Mouse (Mus musculus): ENCODE data around the gene Lpin2.

The Lpin2 gene

GRCm38 (mm10) chr17:71177336-71177735, 5.0 kb upstream of the Lpin2 start:
- DNase-seq = no peak

DNA sequence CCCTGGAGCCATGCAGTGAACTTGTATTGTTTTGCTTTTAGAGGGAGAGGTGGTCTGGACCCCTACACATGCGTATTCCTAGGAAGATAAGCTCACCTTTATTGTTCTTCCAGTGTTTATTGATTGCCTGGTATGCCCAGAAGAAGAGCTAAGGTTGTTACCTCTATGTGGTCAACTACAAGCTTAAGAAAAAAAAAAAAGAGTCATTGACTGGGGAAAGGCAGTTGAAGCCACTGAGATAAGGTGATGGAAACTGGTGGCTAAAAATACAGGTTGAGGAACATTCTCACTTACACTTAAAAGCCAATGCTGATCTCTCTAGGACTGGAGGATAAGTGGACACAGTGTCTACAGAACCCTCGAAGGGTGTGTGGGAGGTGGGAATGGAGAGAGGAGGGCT, 4.4 kb upstream of the Lpin2 start:
- no peak for DNase-seq

GRCm38 (mm10) chr17:71178530-71179181, 3.7 kb upstream of the Lpin2 start:
- DNase-seq = no peak

DNA sequence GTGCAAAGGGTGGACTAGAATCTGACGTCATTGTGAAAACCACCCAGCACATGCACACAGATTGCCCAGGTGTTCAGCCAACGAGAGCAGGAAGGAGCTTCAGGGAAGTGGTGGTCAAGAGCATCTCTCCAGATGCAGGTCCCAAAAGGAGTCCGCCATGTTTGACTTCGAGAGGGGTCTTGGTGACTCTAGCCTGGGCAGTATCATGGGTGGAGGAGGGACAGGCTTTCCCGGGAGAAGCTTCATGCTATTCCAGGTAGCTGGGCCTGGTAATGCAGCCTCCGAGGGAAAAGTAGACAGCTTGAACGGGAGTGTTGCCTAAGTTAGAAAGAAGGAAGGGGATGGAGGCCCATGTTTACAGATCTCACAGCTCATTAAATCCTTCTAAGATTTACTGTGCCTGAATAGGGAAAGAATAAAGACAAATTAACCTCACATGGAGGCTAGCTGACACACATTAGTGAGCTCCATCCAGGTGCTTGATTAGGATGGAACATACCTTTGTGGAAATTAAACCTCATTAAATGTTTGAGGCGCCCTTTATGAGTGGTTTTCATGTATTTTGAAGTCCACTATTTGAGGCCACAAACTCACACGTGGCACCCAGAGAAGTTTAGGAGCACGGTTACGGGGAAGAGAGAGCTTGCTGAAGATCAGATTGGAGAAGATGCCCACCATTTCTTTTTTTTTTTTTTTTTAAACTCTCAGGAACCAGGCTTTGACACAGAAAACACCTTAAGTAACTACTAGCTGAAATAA, 2.6 kb upstream of the Lpin2 start:
- no peak for DNase-seq

- DNase-seq = no peak
These were observed 1.8 kb upstream of the Lpin2 start for GRCm38 (mm10) chr17:71180601-71181000.

DNA sequence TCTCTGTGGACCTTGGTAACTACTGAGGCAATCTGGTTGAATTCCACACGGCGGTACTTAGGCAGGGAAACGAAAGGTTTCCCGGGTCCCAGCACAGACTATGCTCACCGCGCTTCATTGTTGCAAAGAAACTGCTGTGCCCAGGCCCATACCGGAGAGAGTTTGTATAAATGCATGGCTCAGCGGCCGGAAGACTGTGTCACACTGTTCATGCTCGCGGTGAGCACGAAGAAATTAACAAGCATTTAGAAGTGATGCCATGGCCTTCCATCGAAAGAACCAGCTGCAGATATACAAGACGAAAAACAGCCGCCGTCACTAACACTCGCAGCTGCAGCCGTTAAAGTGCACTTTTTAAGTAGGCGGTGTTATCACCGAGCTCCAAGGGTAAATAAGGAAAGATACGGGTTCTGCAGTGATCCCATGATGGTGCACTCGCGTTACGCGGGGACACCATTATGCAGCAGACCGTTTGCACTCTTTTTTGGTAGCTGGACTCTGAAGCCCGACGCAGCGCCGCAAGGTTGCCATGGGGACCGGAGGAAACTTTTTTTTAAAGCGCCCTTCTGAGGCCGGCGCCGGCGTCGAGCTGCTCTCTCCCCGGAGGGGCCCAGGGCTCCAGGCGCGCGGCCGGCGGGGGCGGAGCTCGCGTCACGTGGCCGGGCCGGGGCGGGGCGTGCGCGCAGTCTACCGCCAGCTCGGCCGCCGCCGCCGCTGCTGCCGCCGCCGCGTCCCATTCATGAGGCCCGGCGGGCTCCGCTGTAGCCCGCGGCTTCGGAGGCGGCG, 704 bp downstream of the Lpin2 start:
- peak; percentile 88 to 93 for DNase-seq

DNA sequence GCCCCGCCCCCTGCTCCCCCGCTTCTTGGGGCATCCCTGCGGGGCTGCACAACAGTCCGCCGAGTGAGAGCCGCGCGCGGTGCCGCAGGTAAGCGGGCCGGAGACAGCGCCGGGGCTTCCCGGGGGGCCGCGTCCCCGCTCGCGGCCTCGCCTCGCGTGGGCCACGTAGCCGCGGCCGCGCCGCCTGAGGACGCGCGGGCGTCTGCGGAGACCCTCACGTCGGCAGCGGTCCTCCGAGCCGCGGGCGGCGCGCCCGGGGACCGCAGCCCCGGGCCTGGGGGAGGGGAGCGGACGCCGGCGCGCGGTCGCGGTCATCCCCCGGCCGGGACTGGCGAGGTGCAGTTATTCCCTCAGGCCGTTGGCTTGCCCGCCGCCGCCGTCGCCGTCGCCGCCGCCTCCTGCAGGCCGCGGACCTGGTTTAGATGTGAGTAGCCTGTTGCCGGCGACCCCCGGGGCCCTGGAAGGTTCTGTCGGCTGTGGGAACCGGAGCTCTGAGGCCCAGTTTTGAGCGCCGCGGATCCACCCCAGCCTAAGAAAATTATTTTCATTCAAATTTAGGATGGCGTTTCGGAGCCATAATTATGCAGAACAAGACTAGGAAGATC, 1.4 kb downstream of the Lpin2 start:
- peak in 1 of 2 experiments; percentile 18 for DNase-seq

DNA sequence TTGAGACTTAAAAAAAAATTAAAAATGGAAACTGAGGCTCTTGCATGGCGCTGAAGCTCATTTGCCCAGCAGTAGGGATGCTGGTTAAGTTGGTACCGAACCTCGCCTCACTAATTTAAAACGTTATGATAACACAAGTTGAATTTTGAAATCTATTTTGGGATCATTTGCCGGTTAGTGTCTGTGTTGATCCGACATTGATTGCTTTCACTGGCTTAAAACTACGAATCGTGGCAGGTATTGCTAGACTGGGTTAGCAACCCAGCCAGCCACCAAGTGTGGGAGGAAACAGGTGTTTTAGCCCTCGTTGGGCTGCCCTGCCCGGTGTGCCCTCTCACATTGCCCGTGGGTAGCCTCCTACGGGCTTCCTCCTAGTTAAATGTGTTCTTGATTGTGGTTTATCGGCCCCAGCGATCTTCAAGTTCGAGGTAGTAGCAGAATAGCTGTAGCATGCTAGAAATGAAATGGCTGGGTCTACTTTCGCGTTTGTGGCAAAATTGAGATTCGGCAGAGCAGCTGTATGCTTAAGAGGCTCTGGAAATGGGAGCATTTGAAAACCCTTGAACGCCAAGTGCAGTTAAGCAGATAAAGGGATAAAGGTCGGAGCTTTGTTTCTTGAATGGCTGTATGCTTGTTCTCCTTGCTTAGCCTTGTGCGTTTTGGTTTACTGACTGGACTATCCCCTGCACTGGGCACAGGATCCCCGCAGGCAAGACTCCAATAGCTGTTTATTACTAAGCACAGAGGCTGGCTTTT, 2.2 kb downstream of the Lpin2 start:
- peak; percentile 14 to 22 for DNase-seq

GRCm38 (mm10) chr17:71185368-71185767, 3.0 kb downstream of the Lpin2 start:
- DNase-seq = no peak

GRCm38 (mm10) chr17:71190589-71190988, 8.2 kb downstream of the Lpin2 start:
- no peak for DNase-seq

DNA sequence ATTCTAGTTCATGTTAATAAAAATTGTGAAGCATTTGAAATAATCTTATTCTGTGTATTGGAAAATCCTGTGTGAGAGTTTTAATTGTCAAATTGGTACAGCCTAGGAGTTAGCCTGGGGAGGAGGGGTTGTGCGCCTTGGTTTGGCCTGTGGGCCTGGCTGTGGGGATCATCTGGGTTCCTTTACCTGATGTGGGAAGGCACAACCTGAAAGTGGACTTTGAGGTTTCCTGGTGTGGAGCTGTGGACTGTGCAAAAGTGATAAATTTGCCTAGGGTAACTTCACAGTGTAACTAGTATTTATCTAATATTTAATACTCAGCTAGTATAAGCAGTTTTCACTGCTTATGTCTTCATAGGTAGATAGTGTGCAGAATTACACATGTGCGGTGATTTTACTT, 8.7 kb downstream of the Lpin2 start:
- no peak for DNase-seq

- DNase-seq = no peak
These were observed 9.5 kb downstream of the Lpin2 start for GRCm38 (mm10) chr17:71191651-71192419.

GRCm38 (mm10) chr17:71193019-71193418, 10.7 kb downstream of the Lpin2 start:
- no peak for DNase-seq

GRCm38 (mm10) chr17:71193485-71193884, 11.1 kb downstream of the Lpin2 start:
- no peak for DNase-seq

- DNase-seq = no peak
These were observed 12.7 kb downstream of the Lpin2 start for GRCm38 (mm10) chr17:71194906-71195632.

- DNase-seq = peak; percentile 16 to 49
These were observed 13.5 kb downstream of the Lpin2 start for GRCm38 (mm10) chr17:71195633-71196391.

- DNase-seq = no peak
These were observed 14.1 kb downstream of the Lpin2 start for GRCm38 (mm10) chr17:71196415-71196814.

DNA sequence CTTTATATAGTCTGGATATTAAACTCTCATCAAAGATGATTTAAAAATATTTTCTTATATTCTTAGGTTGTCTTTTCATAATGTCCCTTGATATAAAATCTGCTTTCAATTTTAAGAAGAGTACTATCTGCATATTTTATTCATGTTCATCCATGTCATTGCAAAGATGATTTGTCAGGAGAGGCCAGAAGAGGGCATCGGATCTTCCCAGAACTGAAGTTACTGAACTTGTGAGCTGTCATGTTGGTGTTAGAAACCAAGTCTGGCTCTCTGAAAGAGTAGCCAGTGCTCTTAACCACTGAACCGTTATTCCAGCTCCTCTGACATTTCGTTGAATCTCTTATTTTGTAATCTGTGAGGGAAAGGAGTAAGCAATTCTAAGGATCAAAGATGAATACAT, 17.0 kb downstream of the Lpin2 start:
- DNase-seq = no peak

DNA sequence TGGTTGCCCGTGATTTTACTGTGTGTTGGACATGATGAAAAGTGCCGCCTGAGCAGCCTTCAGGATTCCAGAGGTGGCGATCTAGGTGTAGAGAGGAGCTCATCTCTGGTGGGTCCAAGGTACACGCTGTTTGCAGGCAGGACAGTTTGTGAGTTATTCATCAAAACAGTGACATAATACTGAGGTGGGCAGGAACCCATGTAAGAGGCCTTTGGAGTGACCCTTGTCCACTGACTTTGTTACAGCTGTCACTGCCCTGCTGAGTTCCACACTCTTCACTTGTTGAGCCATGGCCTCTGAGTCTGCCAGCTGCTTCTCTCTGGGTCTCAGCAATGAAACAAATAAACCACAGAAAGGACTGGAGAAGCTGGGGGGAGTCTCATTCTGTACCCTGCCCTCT, 19.8 kb downstream of the Lpin2 start:
- DNase-seq = no peak
